Mouse (Mus musculus) kidney, adult 2 months (tissue): ENCODE measurements at regions not wholly inside any gene's neighbourhood (a gene's known extent, or its start where the extent isn't known, plus 50 kb on each side); places are given as distances from the start of the nearest gene placed in this dataset.
A peak's percentile ranks its signal among the peaks of the same experiment; 100 is the strongest.

Experiments
- DNase-seq: peaks from one replicate; pipeline ENCODE4 v3.0.0; 2021
- H3K27ac ChIP-seq: fragments of 200-500 bp; 2 replicates; pipeline ENCODE4 v1.5.1; 2012; ENCODE audit warnings: low read depth, low read length, control low read depth, inconsistent platforms; ENCODE audit not compliant: insufficient read depth
- H3K27me3 ChIP-seq: fragments of 200-500 bp; replicated peaks from 2 replicates; pipeline ENCODE4 v1.6.1; 2012; ENCODE audit warnings: mild to moderate bottlenecking, moderate library complexity, low read length, inconsistent platforms; ENCODE audit not compliant: control insufficient read depth, insufficient read depth
- H3K36me3 ChIP-seq: fragments of 200-500 bp; 2 replicates; pipeline ENCODE4 v1.6.1; 2012; ENCODE audit warnings: mild to moderate bottlenecking, moderate library complexity, low read length, inconsistent platforms; ENCODE audit not compliant: control insufficient read depth, insufficient read depth
- H3K4me1 ChIP-seq: fragments of 200-500 bp; 2 replicates; pipeline ENCODE4 v1.6.1; 2011; ENCODE audit warnings: low read length; ENCODE audit not compliant: control insufficient read depth, insufficient read depth
- H3K4me3 ChIP-seq: fragments of 200-500 bp; 2 replicates; pipeline ENCODE4 v1.5.1; 2011; ENCODE audit warnings: mild to moderate bottlenecking, low read depth, low read length, control low read depth; ENCODE audit not compliant: insufficient read depth
- CTCF ChIP-seq: fragments of 200-500 bp; conservative IDR thresholded peaks from 2 replicates; pipeline ENCODE4 v1.5.1; 2011; ENCODE audit warnings: low read depth, mild to moderate bottlenecking, control low read depth, low read length, moderate library complexity, mixed read lengths; ENCODE audit not compliant: insufficient read depth, insufficient read length
- POLR2A ChIP-seq: fragments of 200-500 bp; IDR thresholded peaks from one replicate; pipeline ENCODE4 v1.6.1; 2011; ENCODE audit warnings: low read depth, low read length, control low read depth
- WGBS: fragments of 180-500 bp; shearing (Covaris S2); methylation state at CpG from one replicate; pipeline ENCODE4 v1.1.7; 2018; 5-methylcytosine and 5-hydroxymethylcytosine counted together

DNA sequence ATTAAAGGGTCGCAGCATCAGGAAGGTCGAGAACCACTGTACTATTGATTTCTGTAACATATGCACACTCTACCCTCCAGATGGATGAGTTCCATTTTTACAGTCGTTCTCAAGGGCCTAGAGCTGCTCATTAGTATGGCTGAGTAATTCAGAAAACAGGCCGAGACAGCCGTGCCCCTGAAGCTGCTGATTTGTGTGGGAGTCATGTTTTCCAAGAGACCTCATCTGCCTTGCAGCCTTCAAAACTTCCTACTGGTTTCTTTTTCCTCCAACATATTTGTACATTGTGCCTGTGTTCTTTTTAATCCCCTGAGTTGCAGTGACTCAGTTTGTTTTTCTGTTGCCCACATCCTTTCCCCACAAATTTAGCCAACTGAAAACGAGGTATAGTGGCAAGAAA, 99.4 kb upstream of the Spred1 start:
- H3K27ac ChIP-seq: no peak overlapping the region
- DNase-seq: no peak
- H3K4me3 ChIP-seq: no peak overlapping the region
- no peaks in the 10 kb centered on the region for H3K4me1 ChIP-seq
- TF ChIP-seq CTCF: no peak
- TF ChIP-seq POLR2A: no peak
- H3K36me3 ChIP-seq: no peaks in the 10 kb centered on the region
- 49% methylated on average over 6 of the region's 6 CpGs for WGBS
- no peaks in the 10 kb centered on the region for H3K27me3 ChIP-seq

DNA sequence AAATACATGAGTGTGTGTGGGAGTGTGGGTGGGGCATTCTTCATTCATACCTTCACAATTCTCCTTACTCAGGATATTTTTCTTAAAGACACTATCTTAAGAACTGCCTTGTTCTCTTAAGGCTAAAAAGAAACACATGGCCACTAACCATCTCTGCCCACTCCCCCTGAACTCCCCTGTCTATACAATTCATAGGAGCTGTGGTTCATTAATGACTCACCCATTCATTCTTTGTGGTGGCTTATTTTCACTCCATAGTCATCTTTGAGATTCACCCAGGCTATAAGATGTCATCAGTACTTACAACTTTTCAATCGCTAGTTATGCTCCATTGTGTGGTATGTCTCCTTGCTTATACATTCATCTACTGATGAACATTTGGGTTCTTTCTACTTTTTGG, 97.7 kb upstream of the Spred1 start:
- H3K27me3 ChIP-seq: no peaks in the 10 kb centered on the region
- H3K36me3 ChIP-seq: no peaks in the 10 kb centered on the region
- no peaks in the 10 kb centered on the region for H3K4me1 ChIP-seq
- no peak for DNase-seq
- TF ChIP-seq POLR2A (no peak), CTCF (no peak)
- WGBS: 100% methylated on average over 1 of the region's 1 CpGs
- H3K4me3 ChIP-seq: no peak overlapping the region
- no peak overlapping the region for H3K27ac ChIP-seq

DNA sequence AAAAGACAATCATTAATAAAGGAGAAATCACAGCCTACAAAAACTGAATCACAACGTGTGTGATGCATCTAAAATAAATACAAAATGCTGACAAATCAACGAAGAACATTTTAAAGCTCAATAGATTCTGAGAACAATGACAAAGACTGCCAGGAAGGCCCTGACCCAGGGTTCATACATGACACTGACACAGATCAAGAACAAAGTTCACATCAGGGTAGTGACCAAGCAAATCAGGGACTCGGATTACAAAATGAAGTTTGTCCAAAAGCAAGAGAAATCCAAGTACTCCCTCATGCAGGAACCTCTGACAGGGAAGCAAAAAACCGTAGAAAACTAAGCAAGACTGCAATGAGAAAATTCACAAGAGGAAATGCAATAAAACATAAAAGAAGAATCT, 94.1 kb upstream of the Spred1 start:
- Histone ChIP-seq H3K36me3 (no peaks in the 10 kb centered on the region), H3K27ac (no peak overlapping the region), H3K27me3 (no peaks in the 10 kb centered on the region), H3K4me1 (no peaks in the 10 kb centered on the region), H3K4me3 (no peak overlapping the region)
- WGBS: 31% methylated on average over 4 of the region's 4 CpGs
- DNase-seq: peak; percentile 25
- TF ChIP-seq CTCF: no peak
- TF ChIP-seq POLR2A: no peak

DNA sequence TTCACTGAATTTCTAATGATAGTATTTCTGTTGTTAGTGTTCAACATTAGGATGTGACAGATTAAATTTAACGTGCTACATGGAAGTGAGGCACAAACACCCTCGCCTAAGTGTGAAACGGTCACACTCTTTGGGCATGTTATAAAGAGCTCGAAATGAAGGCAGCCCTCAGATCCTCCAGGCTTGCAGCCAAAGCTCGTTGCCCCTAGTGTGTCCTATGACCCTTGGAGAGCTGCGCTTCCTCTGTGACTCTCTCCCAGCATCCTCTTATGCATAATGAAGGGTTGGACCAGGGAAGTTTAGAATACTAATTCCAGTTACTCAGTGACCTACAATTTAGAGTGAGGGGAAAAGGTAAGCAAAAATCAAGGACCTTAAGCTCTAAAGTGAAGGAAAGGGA, 92.4 kb upstream of the Spred1 start:
- no peaks in the 10 kb centered on the region for H3K36me3 ChIP-seq
- no peaks in the 10 kb centered on the region for H3K4me1 ChIP-seq
- 22% methylated on average over 6 of the region's 6 CpGs for WGBS
- no peak overlapping the region for H3K4me3 ChIP-seq
- H3K27ac ChIP-seq: no peak overlapping the region
- TF ChIP-seq CTCF (no peak), POLR2A (no peak)
- peak; percentile 60 for DNase-seq
- no peaks in the 10 kb centered on the region for H3K27me3 ChIP-seq

DNA sequence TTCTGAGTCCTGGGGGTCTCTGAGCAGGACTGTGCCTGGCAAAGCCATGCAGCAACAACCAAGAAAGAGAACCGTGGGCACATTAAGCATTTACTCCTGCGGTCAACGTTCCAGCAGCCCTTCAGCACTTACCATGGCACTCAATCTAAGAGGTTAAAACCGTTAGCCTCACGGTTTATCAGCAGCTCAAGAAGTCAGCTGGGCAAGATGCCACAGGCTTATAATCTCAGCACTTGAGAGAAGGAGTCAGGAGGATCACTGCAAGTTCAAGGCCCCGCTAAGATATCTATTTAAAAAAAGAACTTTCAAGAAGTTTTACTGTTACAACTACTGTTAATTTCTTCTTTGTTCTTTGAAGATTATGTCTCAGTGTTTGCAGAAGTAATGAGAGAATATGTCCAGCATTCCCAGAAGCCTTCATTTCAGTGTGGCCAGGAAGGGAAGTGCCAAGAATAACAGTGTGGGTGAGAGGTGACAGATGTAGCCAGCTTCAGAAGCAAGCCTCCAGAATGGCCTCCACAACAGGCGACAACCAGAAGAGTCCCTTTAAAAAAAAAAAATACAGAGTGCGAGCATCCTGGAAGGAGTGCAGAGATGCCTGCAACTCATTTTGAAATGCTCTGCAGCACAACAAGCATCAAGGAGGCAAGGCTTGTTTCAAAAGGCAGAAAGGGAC, 84.8 kb upstream of the Spred1 start:
- WGBS: 65% methylated on average over 8 of the region's 8 CpGs
- Histone ChIP-seq H3K4me1 (no peaks in the 10 kb centered on the region), H3K27me3 (no peaks in the 10 kb centered on the region), H3K27ac (no peak overlapping the region), H3K4me3 (no peak overlapping the region), H3K36me3 (no peaks in the 10 kb centered on the region)
- DNase-seq: peak; percentile 40
- TF ChIP-seq CTCF (no peak), POLR2A (no peak)

DNA sequence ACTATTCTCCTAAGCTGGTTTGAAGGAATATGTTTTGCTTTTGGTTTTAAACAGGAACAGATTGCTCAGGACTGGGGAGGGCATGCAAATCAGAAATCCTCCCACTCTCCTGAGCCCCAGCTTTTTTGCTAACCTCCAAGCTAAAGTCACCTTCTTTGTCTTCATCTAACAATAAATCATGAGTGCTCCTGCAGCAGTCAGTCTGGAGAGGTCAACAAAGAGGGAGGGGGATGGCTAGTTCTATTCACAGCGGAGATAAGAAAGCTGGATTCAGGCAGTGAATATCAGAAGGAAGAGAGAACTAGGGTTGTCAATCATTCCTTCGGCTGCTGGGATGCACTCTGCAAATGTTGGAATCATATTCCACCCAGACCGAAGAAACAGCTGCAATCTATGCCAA, 81.0 kb upstream of the Spred1 start:
- no peak for DNase-seq
- H3K27me3 ChIP-seq: no peaks in the 10 kb centered on the region
- H3K4me3 ChIP-seq: no peak overlapping the region
- H3K27ac ChIP-seq: no peak overlapping the region
- no peaks in the 10 kb centered on the region for H3K36me3 ChIP-seq
- 51% methylated on average over 3 of the region's 3 CpGs for WGBS
- H3K4me1 ChIP-seq: no peaks in the 10 kb centered on the region
- TF ChIP-seq CTCF: no peak
- TF ChIP-seq POLR2A: no peak

DNA sequence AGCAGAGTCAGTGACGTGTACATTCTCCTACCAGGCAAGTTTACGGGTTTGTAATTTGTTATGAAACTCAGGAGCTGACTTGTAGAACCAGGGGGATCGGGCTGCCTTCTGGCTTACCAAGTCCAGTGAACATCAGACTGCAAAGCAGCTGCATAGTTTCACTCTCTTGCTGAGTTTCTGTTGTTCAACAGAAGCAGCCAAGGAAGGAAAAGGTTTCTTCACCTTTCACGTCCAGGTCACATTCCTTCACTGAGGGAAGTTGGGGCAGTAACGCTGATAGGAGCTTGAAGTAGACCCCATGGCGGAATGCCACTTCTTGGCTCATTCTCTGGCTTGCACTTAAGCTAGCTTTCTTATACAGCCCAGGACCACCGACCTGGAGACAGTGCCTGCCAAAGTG, 77.3 kb upstream of the Spred1 start:
- 44% methylated on average over 7 of the region's 7 CpGs for WGBS
- H3K36me3 ChIP-seq: no peaks in the 10 kb centered on the region
- H3K4me3 ChIP-seq: no peak overlapping the region
- TF ChIP-seq CTCF (no peak), POLR2A (no peak)
- H3K27me3 ChIP-seq: no peaks in the 10 kb centered on the region
- no peaks in the 10 kb centered on the region for H3K4me1 ChIP-seq
- DNase-seq: no peak
- H3K27ac ChIP-seq: no peak overlapping the region
